Mouse (Mus musculus) megakaryocyte, adult 5-6 weeks (primary cell): ENCODE measurements around the gene Bmpr2. TPM values are rescaled to one million over a fixed set of nuclear protein-coding genes. Genes with fewer than 3 reads are reported as not detected.
"Not testable (repeated sequence)": the region's sequence is repeated elsewhere in the genome, so short reads cannot be mapped to it uniquely, and the experiment has no call there.

Experiments used
- ATAC-seq: 2 replicates; pipeline ENCODE4 v1.8.0; 2016; ENCODE audit warnings: mild to moderate bottlenecking, inconsistent platforms; ENCODE audit not compliant: poor library complexity, severe bottlenecking
- total RNA-seq, 2 experiments: library from RNA; stranded (forward) in 1 of 2; stranded (reverse) in 1 of 2; fragments of 153-499, 151-499 nt in 1 of 2; fragments of 221-1000, 200-1000 nt in 1 of 2; gene quantifications; 2 replicates each; pipeline versions ENCODE4 v1.2.3 to v1.2.4; 2015 to 2017

Gene Bmpr2
- total RNA-seq (2015) (45.0 and 49.3 TPM in 2 replicates), total RNA-seq (2017) (23.0 and 26.1 TPM in 2 replicates)

- peak; percentile 77 for ATAC-seq
Measured at GRCm38 (mm10) chr1:59763164-59763768, at the start of gene Bmpr2. Bmpr2 (plus strand) TSS chr1:59763400.

GRCm38 (mm10) chr1:59719900-59720299 is 43.3 kb upstream of the Bmpr2 start:
- ATAC-seq, result no peak

- no peak for ATAC-seq
Measured at GRCm38 (mm10) chr1:59725661-59726060, 37.5 kb upstream of the Bmpr2 start.

GRCm38 (mm10) chr1:59730106-59730505 is 33.1 kb upstream of the Bmpr2 start:
- ATAC-seq, result no peak

GRCm38 (mm10) chr1:59730737-59731136 is 32.5 kb upstream of the Bmpr2 start:
- no peak for ATAC-seq

GRCm38 (mm10) chr1:59734076-59734475 is 29.1 kb upstream of the Bmpr2 start:
- ATAC-seq, result no peak

GRCm38 (mm10) chr1:59738768-59739414 is 24.3 kb upstream of the Bmpr2 start:
- ATAC-seq, result no peak

GRCm38 (mm10) chr1:59739577-59740354 is 23.4 kb upstream of the Bmpr2 start:
- no peak for ATAC-seq

- ATAC-seq, result no peak
Measured at GRCm38 (mm10) chr1:59749047-59749446, 14.2 kb upstream of the Bmpr2 start.

- not testable (repeated sequence) for ATAC-seq
Measured at GRCm38 (mm10) chr1:59749724-59750123, 13.5 kb upstream of the Bmpr2 start.

GRCm38 (mm10) chr1:59755298-59755697 is 7.9 kb upstream of the Bmpr2 start:
- ATAC-seq, result peak; percentile 64

GRCm38 (mm10) chr1:59758325-59758724 is 4.9 kb upstream of the Bmpr2 start:
- no peak for ATAC-seq

- no peak for ATAC-seq
Measured at GRCm38 (mm10) chr1:59762208-59762607, 992 bp upstream of the Bmpr2 start.

GRCm38 (mm10) chr1:59762651-59763163 is 493 bp upstream of the Bmpr2 start:
- ATAC-seq, result peak; percentile 18

- peak; percentile 53 for ATAC-seq
Measured at GRCm38 (mm10) chr1:59763781-59764251, 616 bp downstream of the Bmpr2 start.

GRCm38 (mm10) chr1:59764407-59764971 is 1.3 kb downstream of the Bmpr2 start:
- peak; percentile 49 for ATAC-seq

GRCm38 (mm10) chr1:59765279-59765678 is 2.1 kb downstream of the Bmpr2 start:
- ATAC-seq, result no peak

- ATAC-seq, result no peak
Measured at GRCm38 (mm10) chr1:59766626-59767025, 3.4 kb downstream of the Bmpr2 start.

GRCm38 (mm10) chr1:59771871-59772270 is 8.7 kb downstream of the Bmpr2 start:
- no peak for ATAC-seq

GRCm38 (mm10) chr1:59781080-59781479 is 17.9 kb downstream of the Bmpr2 start:
- ATAC-seq, result no peak

- no peak for ATAC-seq
Measured at GRCm38 (mm10) chr1:59788975-59789374, 25.8 kb downstream of the Bmpr2 start.
